Mouse (Mus musculus) left cerebral cortex, adult 8-10 months (tissue): ENCODE results near the gene Atp2c2. TPM values are rescaled to one million over a fixed set of nuclear protein-coding genes. Genes with fewer than 3 reads are reported as not detected.

ENCODE experiments used
- DNase-seq, 2 experiments: peaks; one replicate each; pipeline ENCODE4 v3.0.0; 2022; ENCODE audit warnings: low spot score in 2 of 2
- total RNA-seq, 4 experiments: library from RNA; stranded (reverse); gene quantifications; 2 replicates each; pipeline ENCODE4 v1.2.4; 2022

The Atp2c2 gene
- total RNA-seq = 1 to 10 TPM; 1.5 to 2.0 (median 1.8) TPM

GRCm38 (mm10) chr8:119699549-119700134 lies at the start of gene Atp2c2:
Gene Atp2c2 (plus strand): TSS chr8:119700009.
- DNase-seq = no peak

- no peak for DNase-seq
These were observed 48.5 kb upstream of the Atp2c2 start for GRCm38 (mm10) chr8:119651324-119651723.

- no peak for DNase-seq
These were observed 42.9 kb upstream of the Atp2c2 start for GRCm38 (mm10) chr8:119656709-119657464.

GRCm38 (mm10) chr8:119661081-119661480 lies 38.7 kb upstream of the Atp2c2 start:
- no peak for DNase-seq

GRCm38 (mm10) chr8:119661892-119662291 lies 37.9 kb upstream of the Atp2c2 start:
- DNase-seq = no peak

- no peak for DNase-seq
These were observed 36.4 kb upstream of the Atp2c2 start for GRCm38 (mm10) chr8:119663440-119663839.

- DNase-seq = no peak
These were observed 34.5 kb upstream of the Atp2c2 start for GRCm38 (mm10) chr8:119665270-119665669.

GRCm38 (mm10) chr8:119666219-119666951 lies 33.4 kb upstream of the Atp2c2 start, which contains the start of gene Wfdc1:
Gene Wfdc1 (plus strand): TSS chr8:119666365.
- DNase-seq = no peak

GRCm38 (mm10) chr8:119668447-119668846 lies 31.4 kb upstream of the Atp2c2 start:
- no peak for DNase-seq

GRCm38 (mm10) chr8:119669284-119669683 lies 30.5 kb upstream of the Atp2c2 start:
- DNase-seq = no peak

GRCm38 (mm10) chr8:119670419-119671091 lies 29.3 kb upstream of the Atp2c2 start:
- no peak for DNase-seq

- no peak for DNase-seq
These were observed 25.7 kb upstream of the Atp2c2 start for GRCm38 (mm10) chr8:119673976-119674555.

- no peak for DNase-seq
These were observed 24.4 kb upstream of the Atp2c2 start for GRCm38 (mm10) chr8:119675457-119675856.

- peak; percentile 56 to 91 for DNase-seq
These were observed 23.4 kb upstream of the Atp2c2 start for GRCm38 (mm10) chr8:119676389-119676788.

GRCm38 (mm10) chr8:119678138-119678843 lies 21.5 kb upstream of the Atp2c2 start:
- DNase-seq = no peak

GRCm38 (mm10) chr8:119679184-119679583 lies 20.6 kb upstream of the Atp2c2 start:
- no peak for DNase-seq

- no peak for DNase-seq
These were observed 9.2 kb upstream of the Atp2c2 start for GRCm38 (mm10) chr8:119690602-119691001.

GRCm38 (mm10) chr8:119691989-119692388 lies 7.8 kb upstream of the Atp2c2 start:
- no peak for DNase-seq

- no peak for DNase-seq
These were observed 5.1 kb upstream of the Atp2c2 start for GRCm38 (mm10) chr8:119694696-119695095.

GRCm38 (mm10) chr8:119697163-119697562 lies 2.6 kb upstream of the Atp2c2 start:
- no peak for DNase-seq

GRCm38 (mm10) chr8:119698960-119699359 lies 849 bp upstream of the Atp2c2 start:
- DNase-seq = no peak
